Mouse (Mus musculus) thymus, postnatal 14 days (tissue): Measurements from ENCODE around the gene Rfpl4.
A peak's percentile ranks its signal among the peaks of the same experiment; 100 is the strongest.
"Not testable (repeated sequence)": the region's sequence is repeated elsewhere in the genome, so short reads cannot be mapped to it uniquely, and the experiment has no call there.

Experiments used
- DNase-seq: peaks from one replicate; pipeline ENCODE4 v3.0.0; 2021

Gene Rfpl4

GRCm38 (mm10) chr7:5080010-5080751, 36.6 kb downstream of the Rfpl4 start, which contains the start of gene Epn1:
TSS of gene Epn1 (plus strand) at chr7:5080235.
- peak; percentile 98 for DNase-seq

GRCm38 (mm10) chr7:5079365-5080009, 37.3 kb downstream of the Rfpl4 start:
- not testable (repeated sequence) for DNase-seq

GRCm38 (mm10) chr7:5076931-5077330, 39.8 kb downstream of the Rfpl4 start:
- DNase-seq = no peak

- DNase-seq = no peak
Measured at GRCm38 (mm10) chr7:5074984-5075383, 41.8 kb downstream of the Rfpl4 start.

GRCm38 (mm10) chr7:5073586-5073985, 43.2 kb downstream of the Rfpl4 start:
- DNase-seq = no peak

GRCm38 (mm10) chr7:5064886-5065285, 51.9 kb downstream of the Rfpl4 start:
- no peak for DNase-seq

GRCm38 (mm10) chr7:5062360-5063001, 54.3 kb downstream of the Rfpl4 start:
- DNase-seq = peak; percentile 77

- DNase-seq = peak; percentile 96
Measured at GRCm38 (mm10) chr7:5061774-5062359, 54.9 kb downstream of the Rfpl4 start, which contains the start of gene U2af2. TSS of gene U2af2 (plus strand) at chr7:5062143.

- peak; percentile 99 for DNase-seq
Measured at GRCm38 (mm10) chr7:5060944-5061773, 55.6 kb downstream of the Rfpl4 start.

GRCm38 (mm10) chr7:5060239-5060731, 56.5 kb downstream of the Rfpl4 start:
- DNase-seq = peak; percentile 69
